ENCODE assay signal across 13 mouse cellular contexts in the genomic region with DNA sequence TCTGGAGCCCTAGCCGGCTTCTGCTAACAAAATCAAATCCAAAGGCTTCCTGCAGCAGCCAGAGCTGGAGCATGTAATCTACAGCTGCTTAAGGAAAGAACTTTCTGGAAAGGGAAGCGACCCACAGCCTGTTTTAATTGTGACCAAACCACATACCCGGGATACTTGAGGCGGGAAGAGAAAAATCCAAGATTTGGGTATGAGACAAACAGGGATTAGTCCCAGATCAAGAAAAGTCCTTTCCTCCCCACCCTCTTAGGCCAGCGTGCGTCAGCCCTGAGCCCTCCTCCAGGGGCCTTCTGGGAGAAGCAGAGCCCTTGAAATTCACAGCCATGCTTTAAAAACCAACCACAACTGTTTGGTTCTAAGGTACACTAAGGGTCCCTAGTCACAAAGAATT.
"Had no signal": no experiment of that assay in that cellular context is flagged by ENCODE, and none has a peak within 500 bp of the region (broad histone marks: within the 10 kb centered on the region; RNA-seq: fewer than 3 reads in every experiment).

No protein-coding gene starts in this region.

- H3K9ac ChIP-seq: limb, embryonic 13.5 days; midbrain, embryonic 13.5 days had no signal

- H3K4me1 ChIP-seq: midbrain, embryonic 13.5 days had no signal

- H3K36me3 ChIP-seq: limb, embryonic 13.5 days; midbrain, embryonic 13.5 days had no signal

- H3K27ac ChIP-seq: kidney, postnatal 0 days; limb, embryonic 13.5 days; midbrain, embryonic 13.5 days; stomach, postnatal 0 days had no signal

- ATAC-seq: lung, postnatal 0 days; midbrain, embryonic 13.5 days had no signal

- DNase-seq: kidney, adult 8-10 months; kidney, postnatal 4 days; lung, adult 2 months; lung, postnatal 36 days; right cerebral cortex, adult 18-20 months; right cerebral cortex, postnatal 25 days; thymus, postnatal 4 days had no signal

- H3K27me3 ChIP-seq: limb, embryonic 13.5 days had no signal

- H3K9me3 ChIP-seq: limb, embryonic 13.5 days; midbrain, embryonic 13.5 days had no signal

- H3K4me2 ChIP-seq: limb, embryonic 13.5 days; midbrain, embryonic 13.5 days had no signal

- H3K4me3 ChIP-seq: layer of hippocampus, adult 2 months; limb, embryonic 13.5 days; midbrain, embryonic 13.5 days had no signal
